Mouse (Mus musculus) embryo, embryonic 11 days (tissue): ENCODE results near the gene Thnsl1.

Experiments used
- DNase-seq: peaks from one replicate; pipeline ENCODE4 v3.0.0-alpha.2; 2015

The Thnsl1 gene

DNA sequence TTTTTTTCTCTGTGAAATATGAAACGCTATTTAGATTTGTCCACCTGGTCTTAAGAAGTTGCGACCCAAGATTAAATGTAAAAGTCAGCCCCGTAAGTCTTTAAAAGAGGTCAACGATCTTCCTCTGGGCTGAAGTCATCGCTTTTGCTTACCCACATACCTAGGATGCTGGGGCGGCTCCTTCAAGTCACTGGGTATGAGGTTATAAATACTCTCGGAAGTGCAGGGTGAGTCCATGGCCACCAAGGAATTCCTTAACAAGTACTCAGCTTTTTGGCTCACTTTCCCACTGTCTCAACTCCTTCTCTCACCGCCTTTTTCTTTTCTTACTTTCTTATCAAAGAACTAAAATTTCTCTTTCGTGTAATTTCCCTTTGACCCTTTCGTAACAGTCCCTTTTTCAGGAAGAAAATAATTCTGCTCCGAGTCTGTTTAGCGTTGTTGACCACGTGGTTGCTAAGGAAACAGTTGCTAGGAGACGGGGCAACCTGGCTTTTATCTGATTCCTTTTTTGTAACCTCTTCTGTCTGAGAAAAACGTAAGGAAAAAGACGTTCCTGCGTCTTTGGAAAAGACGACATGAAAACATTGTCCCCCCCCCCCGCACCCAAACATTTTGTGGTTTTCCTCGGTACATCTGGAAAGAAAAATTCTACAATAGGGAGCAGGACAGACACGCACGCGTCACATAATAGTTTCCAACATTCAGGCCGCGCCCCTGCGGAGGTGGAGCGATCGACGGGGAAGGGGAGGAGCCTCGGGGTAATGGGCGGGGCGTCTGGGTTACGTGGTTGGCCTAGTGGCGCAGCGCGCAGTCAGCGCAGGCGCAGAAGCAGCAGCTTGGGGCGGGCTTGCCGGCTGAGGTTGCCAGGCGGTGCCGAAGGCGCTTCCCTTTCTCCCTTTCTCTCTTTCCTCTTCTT lies at the start of gene Thnsl1, which contains the start of gene Enkur:
Gene Thnsl1, plus strand, starts transcription at position 813 of the 919 bp plus-strand sequence.
Gene Enkur, minus strand, starts transcription at position 454 of the 919 bp plus-strand sequence.
- peak; percentile 97 for DNase-seq

DNA sequence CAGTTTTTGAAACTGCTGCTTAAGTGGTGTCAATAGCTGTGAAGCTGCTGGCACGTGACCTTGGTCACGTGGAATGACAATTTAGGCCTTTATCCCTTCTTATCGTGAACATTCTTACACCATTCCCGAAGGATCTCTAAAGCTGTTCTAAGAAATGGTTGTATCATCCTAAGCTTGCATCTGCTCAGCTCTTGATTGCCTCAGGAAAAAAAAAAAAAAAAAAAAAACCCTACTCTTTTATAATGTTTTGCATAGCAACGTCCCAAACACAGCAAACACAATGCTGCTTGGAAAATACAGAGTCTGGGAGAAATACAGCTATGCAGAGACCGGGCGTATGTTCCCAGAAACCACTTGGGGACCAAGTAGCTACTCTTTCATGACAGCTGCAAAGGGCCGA lies 41.2 kb upstream of the Thnsl1 start:
- DNase-seq, result no peak

DNA sequence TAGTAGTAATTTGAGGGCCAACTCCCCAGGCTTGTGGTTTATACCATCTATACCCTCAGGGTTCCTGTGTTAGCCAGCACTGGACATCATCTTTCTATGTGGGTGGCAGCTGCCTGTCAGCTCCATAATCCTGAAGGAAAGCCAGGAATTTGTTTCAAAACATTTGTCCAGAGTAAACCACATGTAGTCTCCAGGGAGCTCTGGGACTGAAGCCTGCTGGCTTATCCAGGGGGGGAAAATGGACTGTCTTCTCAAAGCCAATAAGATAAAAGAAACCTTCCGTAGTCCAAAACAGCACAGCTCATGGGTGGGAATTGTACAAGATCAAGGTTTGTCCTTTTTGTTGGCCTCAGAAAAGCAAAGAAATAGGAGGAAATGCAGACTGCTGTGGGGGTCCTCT lies 37.6 kb upstream of the Thnsl1 start:
- DNase-seq, result no peak

DNA sequence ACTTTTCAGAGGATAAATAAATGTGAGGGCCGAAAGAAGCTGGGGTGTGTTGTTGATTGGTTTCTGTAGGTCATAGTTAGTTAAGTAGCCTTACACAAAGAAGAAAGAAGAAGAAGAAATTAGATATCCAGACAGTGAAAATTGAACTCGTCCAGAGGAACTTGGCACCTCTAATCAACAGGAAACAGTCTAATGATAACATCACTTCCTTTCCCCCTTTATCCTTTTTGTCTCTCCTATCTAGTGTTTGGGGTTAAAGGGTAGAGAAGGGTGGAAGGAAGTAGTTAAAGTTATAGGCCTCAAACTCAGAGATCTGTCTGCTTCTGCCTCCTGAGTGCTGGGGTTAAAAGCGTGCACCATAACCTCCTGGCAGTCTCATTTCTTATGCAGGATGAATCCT lies 32.7 kb upstream of the Thnsl1 start:
- no peak for DNase-seq

DNA sequence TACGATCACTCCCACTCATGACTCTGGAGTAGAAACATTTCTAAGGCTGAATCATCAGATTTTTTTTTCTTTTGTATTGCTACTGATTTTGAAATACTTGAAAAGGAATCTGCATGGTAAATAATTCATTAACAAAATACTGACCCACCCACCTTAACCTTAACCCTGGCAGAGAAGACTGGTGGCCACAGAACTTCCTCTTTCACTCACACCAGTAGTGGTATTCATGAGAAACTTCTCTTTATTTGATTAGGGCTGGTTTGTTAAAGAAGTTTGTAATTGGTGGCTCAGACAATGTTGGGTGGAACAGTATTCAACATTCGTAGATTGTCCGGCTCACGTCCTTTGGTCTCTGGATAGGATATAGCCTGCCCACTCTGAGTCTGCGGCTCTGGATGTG lies 26.4 kb upstream of the Thnsl1 start:
- no peak for DNase-seq

DNA sequence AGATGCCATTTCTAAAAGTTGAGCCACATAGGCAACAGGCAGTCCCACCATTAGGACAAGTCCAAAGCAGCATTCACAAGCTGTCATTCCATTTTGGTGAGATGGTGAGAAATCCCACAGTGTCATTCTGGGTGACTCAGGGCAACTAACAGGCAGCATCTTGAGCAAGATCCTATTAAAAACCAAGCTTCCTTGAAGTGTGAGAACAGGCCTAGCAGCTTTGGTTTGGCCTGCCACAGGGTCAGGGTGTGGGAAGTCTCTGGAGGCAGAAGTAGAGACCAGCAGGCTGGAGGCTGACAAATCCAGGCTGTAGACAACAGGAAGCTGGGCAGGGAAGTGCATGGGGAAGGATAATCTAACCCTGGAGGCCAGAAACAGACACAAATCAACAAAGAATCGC lies 22.7 kb upstream of the Thnsl1 start:
- no peak for DNase-seq

DNA sequence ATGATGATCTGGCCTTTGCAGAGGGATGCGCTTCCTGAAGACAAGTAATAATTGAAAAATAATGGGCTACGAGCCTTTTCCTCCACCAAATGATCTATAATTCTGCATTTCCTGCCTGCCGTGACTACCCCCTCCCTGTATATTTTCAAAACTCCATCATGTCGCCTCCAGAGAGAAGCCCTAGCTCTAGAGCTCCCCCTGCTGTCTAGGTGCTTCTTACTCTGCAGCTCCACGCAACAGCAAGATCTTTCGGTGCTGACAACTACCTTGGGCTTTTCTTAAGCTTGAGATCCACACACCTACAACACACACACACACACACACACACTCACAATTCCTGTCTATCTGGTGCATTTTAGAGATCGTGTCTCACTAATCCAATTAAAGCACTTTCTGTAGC lies 17.9 kb upstream of the Thnsl1 start:
- DNase-seq, result peak; percentile 61

DNA sequence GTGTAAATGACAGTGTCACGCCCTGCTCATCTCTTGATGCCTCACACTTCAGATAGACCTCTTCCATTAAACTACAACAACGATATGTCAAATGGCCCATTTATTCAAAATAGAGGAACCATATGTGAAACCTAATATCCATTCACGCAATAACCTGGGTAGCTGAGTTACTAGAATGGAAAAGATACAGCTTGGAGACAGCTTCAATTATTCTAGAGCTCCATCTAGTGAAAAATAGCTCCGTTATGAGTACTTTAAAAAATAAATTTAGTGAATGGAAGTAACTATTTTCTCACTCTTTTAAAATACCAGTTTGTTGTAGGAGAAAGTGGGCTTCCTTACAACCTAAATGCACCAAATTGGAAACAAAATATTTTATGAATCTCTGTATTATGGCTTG lies 16.9 kb upstream of the Thnsl1 start:
- DNase-seq, result no peak

DNA sequence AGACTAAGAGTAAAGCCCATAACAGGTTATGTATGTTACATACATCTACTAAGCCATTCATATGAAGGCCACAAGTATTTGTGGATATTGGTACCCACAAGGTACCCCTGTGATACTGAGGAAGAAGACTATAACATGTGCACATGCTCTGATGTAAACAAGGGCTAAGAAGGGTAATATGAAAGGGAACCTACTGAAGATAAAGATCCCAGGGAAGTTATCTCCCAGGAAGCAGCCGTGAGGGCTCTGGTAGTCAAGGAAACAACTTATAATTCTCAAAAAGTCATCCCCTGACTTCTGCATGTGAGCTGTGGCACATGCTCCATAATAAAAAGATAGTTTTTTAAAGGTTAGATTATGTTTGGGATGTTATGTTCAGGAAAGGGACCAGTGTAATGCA lies 14.3 kb upstream of the Thnsl1 start:
- DNase-seq, result no peak

DNA sequence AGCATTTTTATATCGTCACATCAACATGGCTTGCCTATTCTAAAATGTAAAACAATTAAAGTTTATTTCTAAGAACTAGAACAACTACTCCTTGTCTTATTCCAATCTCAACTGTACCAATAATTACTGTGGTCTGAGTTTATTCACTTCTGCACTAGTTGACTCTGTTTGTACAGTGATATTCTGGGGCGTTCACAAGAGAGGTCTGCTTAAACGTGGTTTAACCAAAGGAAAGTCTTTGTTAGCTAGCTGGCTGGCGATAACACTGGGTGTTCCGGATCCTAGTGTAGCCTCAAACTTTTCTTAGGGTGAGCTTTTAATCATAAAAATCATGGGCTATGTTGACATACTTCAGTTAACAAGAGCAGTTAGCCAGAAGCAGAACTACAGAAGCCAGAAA lies 10.3 kb upstream of the Thnsl1 start:
- DNase-seq, result no peak

DNA sequence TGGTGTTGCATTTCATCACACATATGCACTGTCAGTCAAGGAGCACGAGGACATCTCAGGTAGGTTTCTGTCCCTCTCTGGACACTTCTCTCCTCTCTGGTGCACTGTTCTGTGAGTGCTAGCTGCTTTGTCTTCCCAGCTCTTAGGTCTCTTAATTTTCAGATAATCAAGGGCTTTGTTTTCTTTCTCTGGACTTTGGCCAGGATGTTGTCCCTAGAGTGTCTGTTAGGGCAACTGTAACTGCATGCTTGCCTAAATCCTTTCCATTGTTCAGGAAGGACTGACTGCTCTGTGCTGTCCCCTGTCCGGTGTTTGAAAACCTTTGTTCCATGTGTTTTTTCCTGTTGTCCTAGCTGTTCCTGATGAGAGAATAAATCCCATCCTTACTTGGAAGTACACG lies 6.5 kb upstream of the Thnsl1 start:
- DNase-seq, result no peak

DNA sequence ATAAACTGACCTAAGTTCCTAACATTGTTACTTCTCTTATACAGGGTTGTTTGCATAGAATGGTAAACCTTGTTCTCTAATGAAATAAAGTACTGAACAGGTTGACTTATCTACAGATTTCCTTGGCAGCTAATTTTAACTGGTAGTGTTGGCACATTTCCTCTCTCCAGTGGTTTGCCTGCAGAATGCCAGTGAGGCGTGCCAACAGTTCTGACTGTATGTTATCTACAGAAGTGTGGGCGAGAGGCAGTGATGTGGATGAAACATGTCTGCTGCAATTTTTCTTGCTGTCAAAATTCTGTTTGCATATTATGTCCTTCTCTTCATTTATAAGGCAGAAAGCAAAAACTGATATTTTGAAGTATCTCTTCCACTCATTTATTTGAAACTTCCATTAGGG lies 2.8 kb upstream of the Thnsl1 start:
- DNase-seq, result no peak

DNA sequence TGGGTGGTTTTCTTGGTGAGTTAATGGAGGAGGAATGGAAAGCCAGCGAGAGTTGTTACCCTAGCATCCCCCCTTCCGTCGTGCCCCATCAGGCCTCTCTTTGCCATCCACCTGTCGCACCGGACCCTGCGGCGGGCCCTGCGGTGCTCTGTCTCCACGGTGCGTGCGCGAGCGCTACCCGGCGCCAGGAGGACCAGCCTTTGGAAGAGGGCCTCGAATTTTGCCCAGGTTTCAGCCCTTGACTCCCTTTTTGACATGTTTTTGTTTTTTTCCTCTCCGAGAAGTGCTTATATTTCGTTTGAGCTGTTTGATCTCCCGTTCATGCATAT lies 271 bp downstream of the Thnsl1 start:
- DNase-seq, result no peak

DNA sequence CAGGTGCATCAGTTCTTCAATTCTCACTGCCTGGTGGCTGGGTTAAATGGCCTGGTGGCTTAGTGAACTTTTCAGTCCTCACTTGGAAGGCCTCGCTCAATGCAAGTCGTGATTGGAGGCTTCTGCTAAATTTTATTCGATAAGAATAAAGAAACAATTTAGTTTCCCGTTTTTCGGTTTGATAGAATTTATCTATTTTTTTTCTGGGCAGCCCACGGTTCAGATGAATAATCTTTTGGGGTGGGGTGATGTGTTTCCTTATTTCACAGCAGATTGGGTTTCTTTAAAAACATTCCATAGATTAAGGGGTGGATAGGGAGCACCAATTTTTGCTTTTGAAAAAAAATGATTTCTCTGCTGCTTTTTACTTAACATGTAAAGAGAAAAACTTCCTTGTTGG lies 754 bp downstream of the Thnsl1 start:
- DNase-seq, result no peak

DNA sequence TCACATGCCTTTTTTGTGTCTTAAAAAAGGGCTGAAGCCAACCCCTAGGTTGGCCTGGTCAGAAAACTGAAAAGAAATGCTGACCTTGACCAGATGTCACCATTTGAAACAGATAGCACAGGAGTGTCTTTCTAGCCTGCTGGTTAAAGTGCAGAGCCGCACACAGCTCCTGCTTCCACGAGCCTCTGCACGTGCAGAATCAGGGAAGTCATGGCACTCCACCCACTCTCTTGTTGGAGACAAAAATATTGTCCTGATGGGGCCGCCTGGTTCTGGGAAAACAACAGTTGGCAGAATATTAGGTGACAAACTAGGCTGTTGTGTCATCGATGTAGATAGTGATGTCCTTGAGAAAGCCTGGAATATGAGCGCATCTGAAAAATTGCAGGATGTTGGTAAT lies 5.8 kb downstream of the Thnsl1 start:
- no peak for DNase-seq

DNA sequence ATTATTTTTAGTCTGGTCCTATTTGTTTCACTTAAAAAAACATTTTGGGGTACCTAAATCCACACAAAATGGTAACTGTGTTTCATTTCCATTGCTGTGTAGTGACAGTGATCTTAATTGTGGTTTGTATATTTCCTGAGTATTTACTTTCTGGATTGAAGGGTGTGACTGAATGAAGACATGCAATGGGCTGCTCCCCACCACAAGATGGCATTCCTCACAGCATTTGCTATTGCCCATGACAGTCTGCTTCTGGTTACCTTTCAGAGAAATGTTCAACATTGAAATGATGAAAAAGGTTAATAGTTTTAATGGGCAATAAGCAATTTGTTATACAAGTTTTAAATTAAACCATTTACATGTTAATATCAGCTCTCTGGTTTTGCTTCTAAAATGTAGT lies 8.8 kb downstream of the Thnsl1 start:
- DNase-seq, result no peak

DNA sequence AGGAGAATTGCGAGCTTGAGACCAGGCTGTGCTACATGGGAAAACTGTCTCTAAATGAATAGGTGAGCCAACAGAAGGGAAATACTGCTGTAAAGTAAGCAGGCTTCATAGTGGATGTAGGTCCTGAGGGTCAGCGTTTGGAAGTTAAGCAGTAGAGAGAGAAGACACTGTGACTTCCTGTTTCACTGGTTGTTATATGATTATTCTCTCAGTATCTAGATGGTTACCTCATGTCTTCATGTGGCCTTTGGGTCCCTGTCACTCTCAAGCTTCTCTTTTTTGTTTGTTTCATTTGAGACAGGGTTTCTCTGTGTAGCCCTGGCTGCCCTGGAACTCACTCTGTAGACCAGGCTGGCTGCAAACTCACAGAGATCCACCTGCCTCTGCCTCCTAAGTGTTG lies 9.8 kb downstream of the Thnsl1 start:
- DNase-seq, result no peak

DNA sequence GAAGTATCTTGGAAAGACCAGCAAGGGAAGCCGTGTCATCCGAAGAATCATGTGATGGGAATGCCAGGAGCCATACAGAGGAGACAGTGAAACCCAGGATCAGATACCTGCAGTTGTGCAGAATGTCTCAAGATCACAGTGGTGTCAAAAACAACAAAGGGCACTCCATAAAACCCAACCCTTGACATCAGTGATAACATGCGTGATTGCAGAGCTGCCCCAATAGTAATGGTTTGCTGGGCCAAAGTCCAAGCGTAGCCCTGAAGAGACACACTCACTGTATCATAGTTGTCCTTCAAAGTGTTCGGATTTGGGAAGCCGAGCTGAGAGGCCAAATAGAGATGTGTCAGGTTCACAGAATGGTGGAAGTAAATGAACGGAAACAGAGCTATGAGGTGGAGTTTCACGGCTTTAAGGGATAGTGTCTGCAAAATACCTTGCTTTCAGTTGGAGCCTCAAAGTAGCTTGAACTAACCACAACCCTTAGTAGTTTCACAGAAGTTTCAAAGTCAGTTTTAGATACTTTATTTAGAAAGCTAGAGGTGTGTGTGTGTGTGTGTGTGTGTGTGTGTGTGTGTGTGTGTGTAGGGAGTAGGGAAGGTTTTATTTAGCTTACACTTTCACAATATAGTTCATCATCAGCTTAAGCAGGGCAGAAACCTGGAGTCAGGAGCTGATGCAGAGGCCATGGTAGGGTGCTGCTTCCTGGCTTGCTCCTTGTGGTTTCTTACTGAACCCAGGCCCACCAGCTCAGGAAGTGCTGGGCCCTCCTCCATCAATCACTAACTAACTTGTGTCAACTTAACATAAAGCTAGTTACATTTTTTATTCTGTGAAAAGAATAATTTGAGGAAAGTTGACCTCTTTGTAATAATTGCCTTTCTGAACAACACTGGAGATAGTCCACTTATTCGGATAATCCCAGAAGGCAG lies 17.2 kb downstream of the Thnsl1 start:
- no peak for DNase-seq

DNA sequence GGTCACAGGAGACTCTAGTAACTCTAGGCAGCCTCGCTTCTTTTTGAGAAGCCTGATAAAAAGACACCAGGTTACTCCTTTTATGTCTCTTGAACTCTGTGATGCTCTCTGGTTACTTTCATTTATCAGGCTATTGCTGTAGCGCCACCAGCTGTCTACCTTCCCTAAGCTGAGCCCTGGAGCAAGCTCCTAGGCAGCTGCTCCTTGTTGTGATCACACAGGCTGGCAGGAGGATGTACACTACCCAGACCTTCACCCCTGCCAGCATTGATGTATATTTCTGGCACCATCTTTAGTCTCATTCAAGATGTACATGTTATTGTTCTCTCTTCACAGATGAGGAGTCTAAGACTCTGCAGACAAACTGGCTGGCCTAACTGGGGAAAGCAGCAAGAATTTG lies 24.8 kb downstream of the Thnsl1 start:
- no peak for DNase-seq

DNA sequence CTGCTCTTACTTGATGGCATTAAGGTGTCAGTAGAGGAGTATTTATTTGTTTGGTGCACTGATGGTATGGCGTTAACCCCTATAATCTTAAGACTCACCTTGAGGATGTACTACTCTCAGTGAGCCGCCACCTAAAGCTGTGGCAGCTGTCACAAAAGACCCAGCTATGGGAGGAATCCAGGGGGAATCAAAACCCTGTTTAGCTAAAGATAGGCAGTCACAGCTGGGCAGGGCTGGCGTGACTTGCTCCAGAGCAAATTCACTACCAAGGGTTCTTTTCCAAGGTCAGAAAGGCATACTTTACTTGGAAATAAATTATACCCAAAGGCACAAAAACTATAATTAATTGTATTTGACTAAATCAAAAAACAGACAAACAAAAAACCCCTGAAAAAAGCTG lies 25.6 kb downstream of the Thnsl1 start:
- no peak for DNase-seq

DNA sequence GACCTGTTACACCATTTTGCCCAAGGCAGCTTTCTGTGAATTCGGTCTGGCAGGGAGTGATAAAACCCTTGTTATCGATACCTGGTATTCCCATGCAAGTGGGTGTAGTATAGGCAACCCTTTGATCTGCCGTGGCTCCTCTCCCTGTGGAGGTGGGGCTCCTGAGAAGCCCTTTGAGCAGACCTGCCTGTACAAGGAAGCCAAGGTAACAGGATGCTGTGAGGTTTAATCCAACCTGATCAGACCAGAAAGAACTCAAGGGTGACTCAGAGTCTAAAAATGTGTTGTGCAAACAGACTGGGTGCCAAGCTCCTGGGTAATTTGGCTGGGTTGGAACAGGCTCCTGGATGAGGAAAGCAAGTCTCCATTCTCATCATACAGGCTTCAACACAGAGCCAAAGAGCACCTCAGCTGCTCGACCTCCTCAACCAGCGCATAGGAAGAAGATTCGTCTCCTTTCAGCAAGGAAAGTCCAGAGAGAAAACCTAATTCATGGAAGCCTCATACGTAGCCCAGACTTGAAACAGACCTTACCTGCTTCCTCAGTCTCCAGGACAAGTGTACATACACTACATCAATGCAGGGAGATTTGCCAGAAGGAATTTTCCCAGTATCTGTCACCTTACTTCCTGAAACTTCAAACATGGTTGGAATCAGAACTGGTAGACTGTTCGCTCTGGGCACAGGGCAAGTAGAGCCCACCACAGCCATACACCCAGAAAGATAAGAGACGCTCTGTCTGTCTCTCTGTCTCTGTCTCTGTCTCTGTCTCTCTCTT lies 29.5 kb downstream of the Thnsl1 start:
- no peak for DNase-seq

DNA sequence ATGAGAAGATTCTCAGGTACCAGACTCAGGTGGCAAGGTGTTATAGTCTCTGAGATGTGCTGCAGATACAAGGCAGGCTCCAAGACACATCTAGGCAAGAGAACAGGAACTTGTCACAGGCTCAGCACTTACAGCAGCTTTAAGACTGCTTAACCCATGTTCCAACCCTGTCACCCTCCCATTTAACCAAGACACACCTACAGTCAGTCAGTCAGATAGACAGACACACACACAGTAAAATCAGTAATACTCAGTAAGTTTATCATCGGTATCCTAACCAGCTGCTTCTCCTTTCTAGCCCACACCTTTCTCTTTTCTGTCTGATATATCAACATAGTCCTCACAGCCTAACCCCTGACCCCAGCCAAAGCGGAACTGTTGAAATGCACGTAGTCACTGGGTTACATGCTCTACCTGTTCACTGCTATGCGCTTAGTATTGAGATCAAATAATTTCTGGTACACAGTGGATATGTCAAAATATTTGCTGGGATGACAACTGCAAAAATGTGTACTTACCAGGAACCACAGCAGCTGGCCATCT lies 30.4 kb downstream of the Thnsl1 start:
- no peak for DNase-seq

DNA sequence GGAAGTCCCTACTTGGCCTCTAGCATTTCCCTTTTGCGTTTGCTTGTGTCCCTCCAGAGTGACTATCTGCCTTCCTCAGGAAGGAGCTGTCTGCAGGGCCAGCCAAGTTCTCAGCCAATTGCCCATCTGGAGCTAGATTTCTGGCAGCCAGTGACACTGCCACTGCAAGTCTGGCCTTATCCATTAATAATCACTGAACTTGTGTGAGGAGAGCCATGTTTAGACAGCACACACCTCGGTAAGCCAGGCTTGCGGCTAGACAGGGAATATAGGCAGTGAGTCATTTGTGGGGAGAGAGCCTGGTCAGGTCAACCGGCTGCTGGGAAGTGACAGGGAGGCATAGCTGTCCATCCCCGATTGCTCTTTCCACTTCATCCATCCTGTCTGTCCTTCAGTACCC lies 31.3 kb downstream of the Thnsl1 start:
- no peak for DNase-seq
